Mouse (Mus musculus): Measurements from ENCODE around the gene Ap1s3. TPM values are rescaled to one million over a fixed set of nuclear protein-coding genes. Genes with fewer than 3 reads are reported as not detected.
A peak's percentile ranks its signal among the peaks of the same experiment; 100 is the strongest.

Gene Ap1s3
- polyA plus RNA-seq, 1 experiment from 2014 or later, result 0.29 TPM

DNA sequence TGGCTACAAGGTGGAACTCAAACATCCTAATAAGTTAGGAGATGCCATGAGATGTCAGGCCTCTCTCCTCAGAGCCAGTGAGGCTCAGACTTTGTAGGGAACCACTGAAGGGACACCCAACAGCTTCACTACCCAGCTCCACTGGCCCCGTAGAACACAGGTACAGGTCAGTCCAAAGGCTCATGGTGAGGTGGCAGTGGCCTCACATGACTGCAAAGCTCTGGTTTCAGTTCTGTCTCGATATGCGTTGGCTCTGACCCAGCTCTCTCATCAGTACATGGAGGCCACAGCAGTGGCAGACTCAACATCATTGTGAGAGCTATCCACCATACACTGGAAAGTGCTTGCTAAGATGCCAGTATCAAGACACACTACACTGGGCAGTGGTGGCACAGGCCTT is 9.0 kb upstream of the Ap1s3 start:
- Histone ChIP-seq H3K36me3 (ENCODE audit: control insufficient read depth, insufficient read depth, low read length) (no peaks in the 10 kb centered on the region), H3K4me3 (ENCODE audit: low read depth, low read length) (no peak overlapping the region), H3K4me2 (replicated peaks; ENCODE audit: low read depth, low read length) (no peak overlapping the region), H3K27ac (ENCODE audit: low read depth, low read length) (no peak overlapping the region), H3K4me1 (replicated peaks; ENCODE audit: control insufficient read depth, insufficient read depth, low read length) (no peaks in the 10 kb centered on the region), H3K9ac (ENCODE audit: low read depth, low read length) (no peak overlapping the region), H3K27me3 (ENCODE audit: control insufficient read depth, insufficient read depth, low read length) (no peaks in the 10 kb centered on the region), H3K9me3 (ENCODE audit: control insufficient read depth, low read length) (no peaks in the 10 kb centered on the region)
- WGBS, result 91% methylated on average over 3 of the region's 3 CpGs
- ATAC-seq (ENCODE audit: low FRiP score) (no peak), DNase-seq (ENCODE audit: low spot score) (no peak)

DNA sequence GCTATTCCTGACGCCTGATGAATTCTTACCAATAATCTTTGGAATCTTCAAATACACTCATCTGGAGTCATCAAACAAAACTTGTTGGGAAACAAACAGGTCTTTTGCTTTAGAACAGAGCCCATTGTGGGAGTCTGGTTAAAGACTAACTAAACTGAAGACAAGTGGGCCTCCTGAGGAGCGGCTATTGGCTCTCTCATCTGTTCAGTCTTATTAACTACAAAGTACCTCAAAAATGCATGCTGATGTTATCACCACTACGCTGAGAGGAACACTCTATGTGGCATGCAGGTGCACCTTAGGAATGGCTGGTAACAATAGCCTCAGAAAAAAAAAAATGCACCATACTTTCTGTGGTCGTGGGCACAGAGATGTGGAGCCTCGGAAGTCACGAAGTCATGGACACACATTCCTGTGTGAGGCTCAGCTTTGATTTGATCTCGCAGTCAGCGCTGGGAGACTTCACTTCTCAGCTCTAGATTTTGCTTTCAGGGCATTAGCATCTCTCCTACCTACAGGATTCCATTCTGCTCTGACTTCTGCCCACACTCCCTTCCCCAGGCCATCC is 6.4 kb upstream of the Ap1s3 start:
- 64% methylated on average over 8 of the region's 8 CpGs for WGBS
- Histone ChIP-seq H3K9ac (ENCODE audit: low read depth, low read length) (no peak overlapping the region), H3K4me2 (replicated peaks; ENCODE audit: low read depth, low read length) (no peak overlapping the region), H3K4me1 (replicated peaks; ENCODE audit: control insufficient read depth, insufficient read depth, low read length) (no peaks in the 10 kb centered on the region), H3K36me3 (ENCODE audit: control insufficient read depth, insufficient read depth, low read length) (no peaks in the 10 kb centered on the region), H3K27ac (ENCODE audit: low read depth, low read length) (no peak overlapping the region), H3K27me3 (ENCODE audit: control insufficient read depth, insufficient read depth, low read length) (no peaks in the 10 kb centered on the region; the same call in 1 of the 2 replicates), H3K4me3 (ENCODE audit: low read depth, low read length) (no peak overlapping the region), H3K9me3 (ENCODE audit: control insufficient read depth, low read length) (no peaks in the 10 kb centered on the region)
- ATAC-seq (ENCODE audit: low FRiP score), result no peak
- DNase-seq (ENCODE audit: low spot score), result no peak

DNA sequence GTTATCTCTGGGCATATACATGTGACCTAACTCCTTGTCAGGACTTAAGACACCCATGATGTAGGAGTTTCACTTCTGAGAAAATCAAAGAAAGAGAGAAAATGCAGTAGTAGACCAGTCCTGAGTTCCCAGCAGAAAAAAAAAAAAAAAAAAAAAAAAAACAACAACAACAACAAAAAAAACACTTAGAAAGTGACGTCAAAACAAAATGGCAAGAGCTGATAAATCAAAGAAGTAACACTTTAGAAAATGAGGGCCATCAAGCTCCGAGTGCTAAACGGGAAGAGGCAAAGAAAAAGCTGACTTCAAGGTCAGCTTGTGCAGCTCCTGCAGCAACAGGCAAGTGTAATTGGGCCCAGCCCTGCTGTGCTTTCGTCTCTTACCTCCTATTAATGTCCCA is 3.9 kb upstream of the Ap1s3 start:
- Histone ChIP-seq H3K9me3 (ENCODE audit: control insufficient read depth, low read length) (no peaks in the 10 kb centered on the region), H3K4me2 (replicated peaks; ENCODE audit: low read depth, low read length) (no peak overlapping the region), H3K4me1 (replicated peaks; ENCODE audit: control insufficient read depth, insufficient read depth, low read length) (0 out of 2 replicates have a peak, but pooled peaks cover 2% of the 10 kb centered on the region), H3K27me3 (ENCODE audit: control insufficient read depth, insufficient read depth, low read length) (peaks cover 19% of the 10 kb centered on the region), H3K9ac (ENCODE audit: low read depth, low read length) (no peak overlapping the region), H3K36me3 (ENCODE audit: control insufficient read depth, insufficient read depth, low read length) (no peaks in the 10 kb centered on the region), H3K27ac (ENCODE audit: low read depth, low read length) (no peak overlapping the region), H3K4me3 (ENCODE audit: low read depth, low read length) (no peak overlapping the region)
- ATAC-seq (ENCODE audit: low FRiP score), result no peak
- DNase-seq (ENCODE audit: low spot score), result no peak
- 66% methylated on average over 4 of the region's 4 CpGs for WGBS

DNA sequence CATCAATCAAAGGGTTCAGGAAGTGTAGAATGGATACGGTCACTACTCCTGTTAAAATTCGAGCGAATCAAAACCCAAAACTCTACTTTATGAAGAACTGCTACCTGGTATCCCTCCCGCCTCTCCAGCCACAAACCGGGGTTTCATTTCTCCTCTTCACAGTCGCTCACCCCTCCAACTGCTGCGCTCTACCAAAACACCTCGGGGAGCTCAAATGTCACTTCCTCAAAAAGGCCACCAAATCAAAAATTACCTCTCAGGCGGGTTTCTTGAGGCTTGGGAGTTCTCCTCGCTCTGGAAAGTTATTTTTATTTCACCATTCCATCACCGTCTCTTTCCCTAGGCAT is 603 bp downstream of the Ap1s3 start:
- DNase-seq (ENCODE audit: low spot score), result peak; percentile 30
- H3K27ac ChIP-seq (ENCODE audit: low read depth, low read length), result no peak overlapping the region
- peak overlapping the region; percentile 98 for H3K4me2 ChIP-seq (replicated peaks; ENCODE audit: low read depth, low read length)
- WGBS, result 1% methylated on average over 11 of the region's 11 CpGs
- peaks cover 24% of the 10 kb centered on the region for H3K27me3 ChIP-seq (ENCODE audit: control insufficient read depth, insufficient read depth, low read length)
- H3K9me3 ChIP-seq (ENCODE audit: control insufficient read depth, low read length), result no peaks in the 10 kb centered on the region
- no peak overlapping the region; the same call in 1 of the 2 replicates for H3K9ac ChIP-seq (ENCODE audit: low read depth, low read length)
- peak overlapping the region; percentile 57 for H3K4me3 ChIP-seq (ENCODE audit: low read depth, low read length)
- H3K4me1 ChIP-seq (replicated peaks; ENCODE audit: control insufficient read depth, insufficient read depth, low read length), result 0 out of 2 replicates have a peak, but pooled peaks cover 2% of the 10 kb centered on the region
- H3K36me3 ChIP-seq (ENCODE audit: control insufficient read depth, insufficient read depth, low read length), result no peaks in the 10 kb centered on the region
- ATAC-seq (ENCODE audit: low FRiP score), result no peak

DNA sequence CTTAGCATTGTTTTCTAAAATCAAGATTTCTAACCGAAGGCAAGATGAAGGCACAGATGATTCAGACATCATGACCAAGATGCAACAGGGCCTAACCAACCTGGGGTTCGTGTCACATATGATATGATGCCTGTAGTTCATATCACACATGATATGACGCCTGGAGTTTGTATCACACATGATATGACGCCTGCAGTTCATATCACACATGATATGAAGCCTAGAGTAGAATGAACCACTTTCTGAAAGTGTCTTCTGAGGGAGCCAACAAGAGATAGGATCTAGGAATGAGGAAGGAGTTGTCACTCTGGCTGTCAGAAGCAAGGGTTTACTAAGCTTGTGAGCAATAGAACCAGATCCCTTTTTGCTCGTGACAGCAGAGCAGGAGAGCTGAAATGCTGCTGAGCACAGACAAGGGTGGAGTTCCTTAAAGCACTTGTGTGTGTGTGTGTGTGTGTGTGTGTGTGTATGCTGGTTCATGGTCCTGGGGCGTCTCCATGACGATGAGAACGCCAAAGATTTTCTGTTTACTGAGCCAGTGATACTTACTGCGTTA is 2.3 kb downstream of the Ap1s3 start:
- no peak for DNase-seq (ENCODE audit: low spot score)
- Histone ChIP-seq H3K36me3 (ENCODE audit: control insufficient read depth, insufficient read depth, low read length) (no peaks in the 10 kb centered on the region), H3K9me3 (ENCODE audit: control insufficient read depth, low read length) (no peaks in the 10 kb centered on the region), H3K9ac (ENCODE audit: low read depth, low read length) (no peak overlapping the region), H3K27me3 (ENCODE audit: control insufficient read depth, insufficient read depth, low read length) (peaks cover 24% of the 10 kb centered on the region), H3K4me2 (replicated peaks; ENCODE audit: low read depth, low read length) (no peak overlapping the region), H3K4me3 (ENCODE audit: low read depth, low read length) (no peak overlapping the region), H3K4me1 (replicated peaks; ENCODE audit: control insufficient read depth, insufficient read depth, low read length) (0 out of 2 replicates have a peak, but pooled peaks cover 2% of the 10 kb centered on the region), H3K27ac (ENCODE audit: low read depth, low read length) (no peak overlapping the region)
- no peak for ATAC-seq (ENCODE audit: low FRiP score)
- WGBS, result 85% methylated on average over 9 of the region's 9 CpGs

DNA sequence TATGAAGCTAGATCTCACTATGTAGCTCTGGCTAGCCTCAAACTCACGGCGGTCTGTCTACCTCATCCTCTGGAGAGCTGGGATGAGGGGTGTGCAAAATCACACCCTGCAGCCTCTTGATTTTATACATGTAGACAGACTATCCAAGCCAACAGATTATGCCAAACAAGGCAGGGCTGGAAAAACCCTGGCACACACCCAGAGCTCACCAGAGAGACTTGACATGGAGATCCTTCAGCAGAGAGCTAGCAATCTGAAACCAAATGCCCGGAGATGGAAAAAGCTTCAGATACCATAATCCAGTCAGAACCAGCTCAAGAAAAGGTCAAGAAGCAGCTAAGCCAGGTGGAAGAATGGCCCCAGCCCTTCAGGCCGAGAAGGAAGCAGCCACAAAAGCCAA is 6.9 kb downstream of the Ap1s3 start:
- DNase-seq (ENCODE audit: low spot score) (no peak), ATAC-seq (ENCODE audit: low FRiP score) (no peak)
- WGBS, result 87% methylated on average over 4 of the region's 4 CpGs
- H3K4me2 ChIP-seq (replicated peaks; ENCODE audit: low read depth, low read length), result no peak overlapping the region
- no peak overlapping the region for H3K9ac ChIP-seq (ENCODE audit: low read depth, low read length)
- no peak overlapping the region for H3K27ac ChIP-seq (ENCODE audit: low read depth, low read length)
- H3K4me1 ChIP-seq (replicated peaks; ENCODE audit: control insufficient read depth, insufficient read depth, low read length), result no peaks in the 10 kb centered on the region
- H3K27me3 ChIP-seq (ENCODE audit: control insufficient read depth, insufficient read depth, low read length), result no peaks in the 10 kb centered on the region
- no peak overlapping the region for H3K4me3 ChIP-seq (ENCODE audit: low read depth, low read length)
- no peaks in the 10 kb centered on the region for H3K36me3 ChIP-seq (ENCODE audit: control insufficient read depth, insufficient read depth, low read length)
- no peaks in the 10 kb centered on the region for H3K9me3 ChIP-seq (ENCODE audit: control insufficient read depth, low read length)

DNA sequence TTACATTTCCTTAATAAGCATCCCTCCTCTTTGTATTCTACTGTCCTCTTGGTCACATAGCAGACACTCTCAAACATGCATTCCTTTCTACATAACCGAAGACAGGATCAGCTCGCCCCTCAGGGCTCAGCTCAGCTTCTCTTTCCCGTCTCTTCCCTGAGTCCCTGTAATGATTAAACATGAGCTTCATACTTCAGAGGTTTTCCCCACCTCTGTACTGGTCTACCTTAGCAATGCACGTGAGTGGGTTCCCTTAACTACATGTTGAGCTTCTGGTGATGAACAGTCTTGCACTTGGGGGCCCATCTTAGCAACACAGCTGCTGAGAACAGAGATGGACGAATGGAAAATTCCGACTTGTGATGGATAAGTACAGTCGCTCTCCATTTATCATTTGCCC is 12.2 kb downstream of the Ap1s3 start:
- Histone ChIP-seq H3K9ac (ENCODE audit: low read depth, low read length) (no peak overlapping the region), H3K36me3 (ENCODE audit: control insufficient read depth, insufficient read depth, low read length) (no peaks in the 10 kb centered on the region), H3K4me1 (replicated peaks; ENCODE audit: control insufficient read depth, insufficient read depth, low read length) (no peaks in the 10 kb centered on the region), H3K4me3 (ENCODE audit: low read depth, low read length) (no peak overlapping the region), H3K27me3 (ENCODE audit: control insufficient read depth, insufficient read depth, low read length) (no peaks in the 10 kb centered on the region), H3K4me2 (replicated peaks; ENCODE audit: low read depth, low read length) (no peak overlapping the region), H3K27ac (ENCODE audit: low read depth, low read length) (no peak overlapping the region), H3K9me3 (ENCODE audit: control insufficient read depth, low read length) (no peaks in the 10 kb centered on the region)
- ATAC-seq (ENCODE audit: low FRiP score) (no peak), DNase-seq (ENCODE audit: low spot score) (no peak)
- 83% methylated on average over 7 of the region's 7 CpGs for WGBS

DNA sequence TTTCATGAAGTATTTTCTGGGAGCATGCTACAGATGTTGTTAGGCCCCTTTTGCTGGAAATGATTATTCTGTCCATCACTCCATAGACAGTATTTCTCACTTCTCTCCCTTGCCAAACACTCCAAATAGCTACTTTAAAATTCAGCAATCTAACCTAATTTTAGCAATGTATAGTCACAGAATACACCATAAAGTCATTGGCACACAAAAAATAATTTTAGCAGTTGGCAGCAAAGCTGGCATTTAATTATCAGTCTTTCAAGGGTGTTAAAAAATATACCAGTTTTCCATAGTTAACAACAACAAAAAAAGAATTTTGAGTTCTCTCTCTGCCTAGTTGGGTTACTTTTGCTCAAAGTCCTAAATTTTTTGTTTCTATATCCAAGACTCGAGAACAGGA is 14.4 kb downstream of the Ap1s3 start:
- Histone ChIP-seq H3K9ac (ENCODE audit: low read depth, low read length) (no peak overlapping the region), H3K9me3 (ENCODE audit: control insufficient read depth, low read length) (no peaks in the 10 kb centered on the region), H3K27me3 (ENCODE audit: control insufficient read depth, insufficient read depth, low read length) (no peaks in the 10 kb centered on the region), H3K27ac (ENCODE audit: low read depth, low read length) (no peak overlapping the region), H3K36me3 (ENCODE audit: control insufficient read depth, insufficient read depth, low read length) (no peaks in the 10 kb centered on the region), H3K4me3 (ENCODE audit: low read depth, low read length) (no peak overlapping the region), H3K4me2 (replicated peaks; ENCODE audit: low read depth, low read length) (no peak overlapping the region), H3K4me1 (replicated peaks; ENCODE audit: control insufficient read depth, insufficient read depth, low read length) (no peaks in the 10 kb centered on the region)
- WGBS, result 84% methylated on average over 1 of the region's 1 CpGs
- DNase-seq (ENCODE audit: low spot score) (no peak), ATAC-seq (ENCODE audit: low FRiP score) (no peak)

DNA sequence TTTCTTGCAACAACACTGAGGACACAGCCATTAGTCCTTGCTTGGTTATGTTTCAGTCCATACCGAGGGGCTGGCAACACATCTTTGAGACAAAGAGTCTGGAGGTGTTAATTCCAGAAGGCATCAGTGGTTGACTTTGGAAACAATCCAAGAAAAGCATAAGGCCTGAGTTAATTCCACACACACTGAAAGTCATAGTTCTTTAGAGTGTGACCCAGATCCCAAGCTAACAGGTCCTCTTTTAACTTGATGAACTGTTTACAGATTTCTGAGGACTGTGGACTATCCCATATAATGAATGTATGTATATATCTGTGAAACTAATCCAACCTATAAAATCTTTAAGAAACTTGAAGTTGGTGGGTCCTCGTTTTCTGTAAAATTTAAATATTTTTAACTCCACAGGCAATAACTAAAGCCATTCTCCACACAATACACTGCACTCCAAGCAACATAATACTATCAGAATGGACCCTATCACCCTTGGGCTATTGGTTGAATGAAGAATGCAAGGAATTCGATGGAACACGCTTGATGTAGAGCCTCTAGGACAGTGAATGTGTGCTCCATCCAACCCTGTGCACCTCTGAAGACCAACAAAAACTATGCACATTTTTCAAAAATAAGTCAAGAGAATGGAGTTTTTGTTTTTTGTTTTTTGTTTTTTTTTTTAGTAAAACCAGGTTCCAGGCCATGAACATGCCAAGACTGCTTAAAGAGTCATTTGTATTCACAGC is 15.8 kb downstream of the Ap1s3 start:
- Histone ChIP-seq H3K4me2 (replicated peaks; ENCODE audit: low read depth, low read length) (no peak overlapping the region), H3K9ac (ENCODE audit: low read depth, low read length) (no peak overlapping the region), H3K27me3 (ENCODE audit: control insufficient read depth, insufficient read depth, low read length) (no peaks in the 10 kb centered on the region), H3K4me1 (replicated peaks; ENCODE audit: control insufficient read depth, insufficient read depth, low read length) (no peaks in the 10 kb centered on the region), H3K27ac (ENCODE audit: low read depth, low read length) (no peak overlapping the region), H3K9me3 (ENCODE audit: control insufficient read depth, low read length) (no peaks in the 10 kb centered on the region), H3K4me3 (ENCODE audit: low read depth, low read length) (no peak overlapping the region), H3K36me3 (ENCODE audit: control insufficient read depth, insufficient read depth, low read length) (no peaks in the 10 kb centered on the region)
- ATAC-seq (ENCODE audit: low FRiP score) (no peak), DNase-seq (ENCODE audit: low spot score) (no peak)
- 84% methylated on average over 4 of the region's 4 CpGs for WGBS
